Mouse (Mus musculus) heart, postnatal 0 days (tissue): ENCODE measurements around the gene Ncam1. TPM values are rescaled to one million over a fixed set of nuclear protein-coding genes. Genes with fewer than 3 reads are reported as not detected.

Source experiments
- ATAC-seq: fragments of 200-750 bp; cut with Nextera tagmentation; 2 replicates; pipeline ENCODE4 v1.8.0; 2017; ENCODE audit warnings: low read depth, moderate number of reproducible peaks, moderate library complexity; ENCODE audit not compliant: insufficient read depth
- DNase-seq: peaks from one replicate; pipeline ENCODE4 v3.0.0-alpha.2; 2016; ENCODE audit warnings: low spot score
- H3K27ac ChIP-seq: fragments of 300-500 bp; sonication (generic); 2 replicates; pipeline ENCODE4 v1.5.1; 2014; ENCODE audit warnings: low read depth, mild to moderate bottlenecking
- H3K27me3 ChIP-seq: fragments of 300-500 bp; sonication (generic); 2 replicates; pipeline ENCODE4 v1.6.1; 2014; ENCODE audit warnings: low read length, mixed read lengths; ENCODE audit not compliant: control insufficient read depth, insufficient read depth
- H3K36me3 ChIP-seq: fragments of 300-500 bp; sonication (generic); replicated peaks from 2 replicates; pipeline ENCODE4 v1.6.1; 2014; ENCODE audit warnings: low read length, mixed read lengths; ENCODE audit not compliant: control insufficient read depth, insufficient read depth
- H3K4me1 ChIP-seq: fragments of 300-500 bp; sonication (generic); 2 replicates; pipeline ENCODE4 v1.6.1; 2014; ENCODE audit warnings: antibody characterized with exemption; ENCODE audit not compliant: control insufficient read depth, insufficient read depth
- H3K4me2 ChIP-seq: fragments of 300-500 bp; sonication (generic); 2 replicates; pipeline ENCODE4 v1.6.1; 2014; ENCODE audit warnings: low read depth, mild to moderate bottlenecking, low read length, moderate library complexity
- H3K4me3 ChIP-seq: fragments of 300-500 bp; sonication (generic); 2 replicates; pipeline ENCODE4 v1.5.1; 2014; ENCODE audit warnings: low read depth, low read length
- H3K9ac ChIP-seq: fragments of 300-500 bp; sonication (generic); replicated peaks from 2 replicates; pipeline ENCODE4 v1.6.1; 2014; ENCODE audit warnings: low read depth, low read length, mixed read lengths
- H3K9me3 ChIP-seq: fragments of 300-500 bp; sonication (generic); replicated peaks from 2 replicates; pipeline ENCODE4 v1.6.1; 2016; ENCODE audit warnings: low read length; ENCODE audit not compliant: control insufficient read depth
- CTCF ChIP-seq: IDR thresholded peaks from 2 replicates; pipeline ENCODE4 v1.5.1; 2016; ENCODE audit warnings: antibody characterized with exemption, control low read depth, low read depth
- EP300 ChIP-seq: IDR thresholded peaks from 2 replicates; pipeline ENCODE4 v1.6.1; 2016; ENCODE audit warnings: antibody characterized with exemption, low read depth
- WGBS: fragments of 180-500 bp; shearing (Covaris S2); extraction: QIAGEN DNeasy Blood & Tissue Kit; methylation state at CpG from one replicate; pipeline ENCODE4 v1.1.7; 2014; 5-methylcytosine and 5-hydroxymethylcytosine counted together
- polyA plus RNA-seq: library from polyadenylated mRNA; unstranded; fragments of >200 nt; fragmentation: Nextera tagmentation; extraction: Ambion mirVana; gene quantifications from 2 replicates; pipeline ENCODE4 v1.2.1, GENCODE M21; 2015
- total RNA-seq: library from RNA; depleted of rRNA; stranded (reverse); fragments of >200 nt; gene quantifications from 2 replicates; pipeline ENCODE4 v1.2.3, GENCODE M21; 2014; ENCODE audit warnings: low replicate concordance

The Ncam1 gene
- total and polyA plus RNA-seq, 2 experiments from 2014 or later: 91.4 to 154 TPM

DNA sequence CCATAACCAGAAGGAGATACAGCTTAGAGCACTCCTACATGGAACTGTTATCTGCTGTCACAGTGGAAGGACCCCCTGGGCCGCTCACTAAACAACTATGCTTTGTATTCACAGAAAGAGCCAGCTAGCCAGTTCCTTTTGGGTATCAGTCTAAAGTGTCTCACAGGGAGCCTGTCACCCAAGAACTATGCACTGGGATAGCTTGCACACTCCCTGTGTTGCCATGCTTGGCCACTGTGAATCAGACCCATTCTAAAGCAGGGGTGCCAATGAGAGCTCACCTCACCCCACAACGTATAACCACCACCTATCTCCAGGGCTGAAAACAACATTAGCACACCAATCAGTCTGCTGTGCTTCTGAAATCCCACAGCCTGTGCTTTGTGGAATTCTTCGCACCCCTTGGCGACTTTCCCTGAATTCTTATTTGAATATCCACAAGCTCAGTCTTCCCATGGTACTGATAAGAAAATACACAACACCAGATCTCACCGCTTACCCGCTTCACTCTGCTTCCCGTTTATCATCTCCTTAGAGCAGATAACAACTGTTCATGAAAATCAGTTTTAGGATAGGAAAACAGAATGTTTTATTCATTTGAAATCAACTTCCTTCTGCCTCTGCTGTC, 228.6 kb downstream of the Ncam1 start:
- Histone ChIP-seq H3K27ac (peak overlapping the region; percentile 57), H3K9me3 (no peaks in the 10 kb centered on the region), H3K4me3 (no peak overlapping the region), H3K9ac (no peak overlapping the region), H3K4me1 (peaks cover 37% of the 10 kb centered on the region), H3K27me3 (no peaks in the 10 kb centered on the region), H3K4me2 (no peak overlapping the region), H3K36me3 (peaks cover 36% of the 10 kb centered on the region)
- WGBS: 17% methylated on average over 7 of the region's 7 CpGs
- ATAC-seq: no peak
- TF ChIP-seq CTCF (no peak), EP300 (no peak)
- DNase-seq: no peak

DNA sequence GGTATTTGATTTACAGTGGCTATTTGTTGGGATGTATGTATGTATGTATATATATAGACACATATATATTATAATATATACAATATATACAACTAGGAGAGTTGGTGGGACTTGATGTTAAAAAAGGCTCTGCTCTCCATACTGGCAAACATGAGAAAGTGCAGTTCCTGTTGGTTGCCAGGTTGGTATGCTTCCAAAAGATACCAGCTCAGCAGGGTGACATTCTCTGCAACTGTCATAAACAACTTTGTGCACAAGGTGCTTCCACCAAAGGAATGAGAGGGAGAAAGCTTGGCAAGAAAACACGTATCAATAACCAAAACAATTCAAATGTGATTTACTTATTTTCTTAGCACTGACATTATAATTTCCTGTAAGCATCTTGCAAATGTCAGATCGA, 232.9 kb downstream of the Ncam1 start:
- 70% methylated on average over 2 of the region's 2 CpGs for WGBS
- DNase-seq: no peak

DNA sequence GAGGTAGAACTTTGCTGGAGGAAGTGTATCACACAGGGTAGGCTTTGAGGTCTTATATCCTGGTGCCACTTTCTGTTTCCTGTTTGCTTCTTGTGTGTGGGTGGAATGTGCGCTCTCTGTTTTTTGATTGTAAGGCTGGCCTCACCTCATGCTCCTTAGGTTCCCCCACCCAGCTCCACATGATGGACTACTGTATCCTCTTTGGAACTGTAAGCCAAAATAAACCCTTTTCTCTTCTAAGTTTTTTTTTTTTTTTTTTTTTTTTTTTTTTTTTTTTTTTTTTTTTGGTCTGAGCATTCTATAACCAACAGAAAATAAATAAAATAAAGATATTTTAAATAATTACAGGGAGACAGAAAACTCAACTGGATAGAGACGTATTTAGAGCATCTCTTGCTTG, 239.8 kb downstream of the Ncam1 start:
- ATAC-seq: no peak

More for the DNA sequence above, 232.9 kb downstream of the Ncam1 start:
- no peak for ATAC-seq
- no peak overlapping the region for H3K27ac ChIP-seq
- H3K9me3 ChIP-seq: no peaks in the 10 kb centered on the region
- peaks cover 66% of the 10 kb centered on the region for H3K36me3 ChIP-seq
- H3K9ac ChIP-seq: no peak overlapping the region
- H3K27me3 ChIP-seq: no peaks in the 10 kb centered on the region
- TF ChIP-seq EP300 (no peak), CTCF (no peak)
- peaks cover 13% of the 10 kb centered on the region for H3K4me1 ChIP-seq
- no peak overlapping the region for H3K4me3 ChIP-seq
- H3K4me2 ChIP-seq: no peak overlapping the region

DNA sequence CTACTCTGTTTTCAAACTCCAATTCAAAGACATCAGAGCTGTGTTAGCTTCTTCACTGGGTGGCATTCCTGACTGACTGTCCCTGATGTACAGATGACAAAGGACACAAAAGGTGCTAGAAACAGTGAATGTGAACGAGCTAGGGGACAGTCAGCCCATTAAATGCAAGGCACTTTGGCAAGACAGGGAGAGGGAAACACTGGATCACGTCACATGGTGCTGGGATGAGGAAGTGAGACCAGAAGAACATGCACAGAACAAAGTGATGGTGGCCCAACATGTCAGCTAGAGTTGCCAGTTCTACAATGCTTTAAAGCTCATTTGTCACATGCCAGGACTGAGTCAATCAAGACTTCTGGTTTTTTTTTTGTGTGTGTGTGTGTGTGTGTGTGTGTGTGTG, 247.4 kb downstream of the Ncam1 start:
- Histone ChIP-seq H3K4me1 (no peaks in the 10 kb centered on the region), H3K9ac (no peak overlapping the region), H3K4me2 (no peak overlapping the region), H3K9me3 (no peaks in the 10 kb centered on the region), H3K27me3 (no peaks in the 10 kb centered on the region), H3K27ac (no peak overlapping the region), H3K4me3 (no peak overlapping the region), H3K36me3 (peaks cover 17% of the 10 kb centered on the region; the same call in 1 of the 2 replicates)
- ATAC-seq: no peak
- 66% methylated on average over 2 of the region's 2 CpGs for WGBS
- TF ChIP-seq EP300: no peak
- TF ChIP-seq CTCF: no peak
- DNase-seq: no peak

More for the DNA sequence above, 239.8 kb downstream of the Ncam1 start:
- TF ChIP-seq EP300 (no peak), CTCF (no peak)
- Histone ChIP-seq H3K36me3 (peaks cover 49% of the 10 kb centered on the region), H3K4me2 (no peak overlapping the region), H3K27me3 (no peaks in the 10 kb centered on the region), H3K27ac (no peak overlapping the region), H3K9ac (no peak overlapping the region), H3K4me1 (no peaks in the 10 kb centered on the region), H3K9me3 (no peaks in the 10 kb centered on the region), H3K4me3 (no peak overlapping the region)
- DNase-seq: no peak
- WGBS: 91% methylated on average over 2 of the region's 2 CpGs

DNA sequence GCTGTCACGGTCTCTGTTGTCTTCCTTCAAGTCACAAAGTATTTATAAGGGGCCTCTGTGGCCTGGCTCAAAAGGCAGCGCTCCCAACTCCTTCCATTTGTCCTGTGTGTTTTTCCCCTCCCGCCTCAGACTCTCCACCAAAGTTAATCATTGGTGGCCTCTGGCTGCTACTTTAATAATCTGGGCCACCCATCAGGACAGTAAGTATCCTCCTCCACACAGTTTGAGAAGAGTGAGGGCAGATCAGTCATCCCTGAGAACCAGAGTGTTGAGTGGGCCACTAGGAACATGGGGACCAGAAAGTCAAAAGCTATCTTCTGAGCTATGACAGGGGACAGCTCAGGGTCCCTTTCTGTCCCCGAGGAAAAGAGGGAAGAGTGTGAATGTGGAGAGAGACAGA, 256.1 kb downstream of the Ncam1 start:
- 89% methylated on average over 4 of the region's 4 CpGs for WGBS
- H3K4me3 ChIP-seq: no peak overlapping the region
- H3K27ac ChIP-seq: no peak overlapping the region
- no peak overlapping the region for H3K4me2 ChIP-seq
- ATAC-seq (no peak), DNase-seq (no peak)
- no peaks in the 10 kb centered on the region for H3K27me3 ChIP-seq
- peaks cover 66% of the 10 kb centered on the region for H3K36me3 ChIP-seq
- no peaks in the 10 kb centered on the region for H3K4me1 ChIP-seq
- no peak for TF ChIP-seq CTCF
- no peak for TF ChIP-seq EP300
- no peak overlapping the region for H3K9ac ChIP-seq
- H3K9me3 ChIP-seq: no peaks in the 10 kb centered on the region

DNA sequence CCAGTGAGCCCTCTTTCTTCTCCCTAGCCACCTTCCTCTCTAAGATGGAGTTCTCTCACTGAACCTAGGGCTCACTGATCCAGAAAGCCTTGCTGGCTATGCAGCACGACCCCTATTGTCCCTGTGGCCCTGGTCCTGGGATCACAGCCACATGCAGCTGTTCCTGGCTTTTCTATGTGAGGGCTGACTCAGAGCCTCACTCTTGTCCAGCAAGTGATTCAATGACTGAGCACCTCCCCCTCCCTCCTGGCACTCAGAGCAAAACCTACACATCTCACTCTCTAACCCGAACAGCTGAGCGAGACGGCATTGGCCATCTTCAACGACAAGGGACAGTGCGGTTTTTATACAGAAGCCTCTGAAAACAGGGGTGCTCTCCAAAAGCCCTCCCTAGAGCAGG, 260.9 kb downstream of the Ncam1 start:
- ATAC-seq (no peak), DNase-seq (peak; percentile 12)
- no peak overlapping the region for H3K4me2 ChIP-seq
- TF ChIP-seq EP300: no peak
- no peaks in the 10 kb centered on the region for H3K9me3 ChIP-seq
- WGBS: 72% methylated on average over 6 of the region's 6 CpGs
- no peak overlapping the region for H3K9ac ChIP-seq
- no peaks in the 10 kb centered on the region for H3K27me3 ChIP-seq
- H3K4me3 ChIP-seq: no peak overlapping the region
- H3K36me3 ChIP-seq: peaks cover 30% of the 10 kb centered on the region
- no peak overlapping the region for H3K27ac ChIP-seq
- H3K4me1 ChIP-seq: no peaks in the 10 kb centered on the region
